Mouse (Mus musculus): Measurements from ENCODE around the gene Crebzf.

Gene Crebzf

DNA sequence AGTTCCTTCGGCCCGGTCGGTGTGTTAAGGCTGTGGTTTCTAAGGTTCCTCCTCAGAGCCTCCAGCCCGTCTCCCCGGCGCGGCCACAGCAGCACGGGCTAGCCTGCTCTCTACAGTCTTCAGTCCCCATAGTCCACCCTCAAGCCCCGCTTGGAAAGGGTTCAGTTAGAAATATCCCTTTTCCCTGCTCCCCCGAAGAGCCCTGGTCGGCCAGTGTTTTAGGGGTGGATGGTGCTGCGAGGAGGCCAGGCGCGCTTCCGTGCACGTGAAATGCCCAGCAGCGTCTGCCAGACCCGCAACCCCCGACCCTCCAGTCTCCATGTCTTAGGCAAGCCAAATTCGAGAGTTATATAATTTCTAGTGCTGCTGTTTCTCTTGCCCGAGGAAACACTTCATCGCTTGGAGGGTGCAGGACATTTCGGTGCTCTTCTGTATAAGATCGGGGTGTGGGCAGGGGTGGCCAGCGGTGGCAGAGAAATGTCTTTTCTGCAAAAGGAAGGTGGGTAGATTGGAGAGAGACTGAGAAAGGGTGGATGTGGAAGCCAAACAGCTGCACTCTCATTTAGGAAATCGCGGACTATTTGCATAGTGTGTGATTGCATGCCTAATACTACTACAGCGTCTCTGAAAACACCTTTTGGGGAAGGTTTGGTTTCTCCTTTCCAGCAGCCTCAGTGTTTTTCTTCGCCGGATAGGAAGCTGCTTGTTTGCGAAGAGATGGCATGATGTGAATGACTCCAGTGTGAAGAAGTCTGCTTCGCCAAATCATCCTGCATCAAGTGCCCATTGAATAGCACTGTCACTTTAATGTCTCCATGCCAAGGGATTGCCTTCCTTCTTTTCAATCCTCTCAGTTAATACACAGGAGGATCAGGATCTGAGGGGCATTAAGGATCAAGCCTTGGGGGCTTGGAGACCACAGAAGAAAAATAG, 34.0 kb downstream of the Crebzf start, which contains the start of gene Dlg2:
Gene Dlg2 (plus strand): TSS at position 360 of the 933 bp plus-strand sequence.
- DNase-seq (ENCODE audit: low spot score in 2 of 2): no peak

- no peak for DNase-seq (ENCODE audit: low spot score in 2 of 2)
These were observed 40.1 kb downstream of the Crebzf start for GRCm38 (mm10) chr7:90482607-90483006.

All from urinary bladder, postnatal 4 days (tissue).